Mouse (Mus musculus) olfactory bulb, adult 2 months (tissue): ENCODE data around the gene Erp44.

ENCODE experiments used
- CTCF ChIP-seq: fragments of 200-500 bp; IDR thresholded peaks from 2 replicates; pipeline ENCODE4 v1.5.1; 2012; ENCODE audit warnings: low read depth, mild to moderate bottlenecking, low read length, moderate library complexity; ENCODE audit not compliant: insufficient read depth
- POLR2A ChIP-seq: fragments of 200-500 bp; IDR thresholded peaks from 2 replicates; pipeline ENCODE4 v1.6.1; 2012; ENCODE audit warnings: mild to moderate bottlenecking, low read depth, low read length, moderate library complexity; ENCODE audit not compliant: insufficient read depth

DNA sequence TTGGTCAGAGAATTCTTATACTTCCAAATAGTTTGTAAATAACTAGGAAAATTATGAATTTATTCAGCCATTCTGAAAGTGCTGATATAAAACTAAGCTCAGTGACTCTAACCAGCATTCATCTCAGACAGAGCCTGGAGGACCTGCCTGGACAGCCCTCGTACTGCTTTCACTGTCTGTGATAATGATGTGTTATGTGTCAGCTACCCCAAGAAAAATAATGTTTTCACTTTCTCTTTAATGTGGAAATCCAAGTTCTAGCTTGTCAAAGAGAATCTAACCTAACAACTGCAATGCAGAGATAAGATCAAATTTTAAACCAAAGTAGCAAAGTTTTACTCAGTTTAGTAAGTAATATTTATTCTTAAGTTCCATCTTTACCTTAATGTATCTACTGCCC is 35.6 kb downstream of the Erp44 start:
- TF ChIP-seq POLR2A = no peak
- no peak for TF ChIP-seq CTCF
